Mouse (Mus musculus): Measurements from ENCODE around the gene Zfp663. TPM values are rescaled to one million over a fixed set of nuclear protein-coding genes. Genes with fewer than 3 reads are reported as not detected.

Gene Zfp663
- polyA plus RNA-seq, 1 experiment from 2014 or later = 0.69 TPM

DNA sequence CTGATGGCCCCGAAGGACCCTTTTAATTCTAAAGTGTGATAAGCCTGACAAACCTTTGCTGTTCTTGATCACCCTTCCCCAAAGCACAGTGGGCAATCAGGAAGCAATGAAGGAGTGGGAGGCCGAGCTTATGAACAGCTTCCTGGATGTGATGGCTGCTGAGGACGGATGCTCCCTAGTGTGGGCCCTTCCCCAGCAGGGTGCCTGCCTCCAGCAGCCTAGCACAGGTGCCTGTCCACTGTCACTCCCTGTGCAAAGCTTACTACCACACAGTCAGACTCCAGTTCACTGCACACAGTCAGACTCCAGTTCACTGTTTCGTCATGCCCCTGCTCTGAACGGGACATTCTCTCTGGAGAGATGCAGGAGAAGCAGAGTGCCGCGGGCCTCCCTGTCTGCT, 56.1 kb downstream of the Zfp663 start:
- H3K36me3 ChIP-seq (ENCODE audit: control insufficient read depth, insufficient read depth, low read length) = peaks cover 16% of the 10 kb centered on the region
- ATAC-seq (replicated peaks; ENCODE audit: insufficient number of reproducible peaks, low FRiP score, low TSS enrichment) = no peak
- peaks cover 13% of the 10 kb centered on the region for H3K4me1 ChIP-seq (ENCODE audit: control insufficient read depth, insufficient read depth, low read length)
- no peak overlapping the region for H3K4me3 ChIP-seq (ENCODE audit: low read depth, low read length)
- 67% methylated on average over 7 of the region's 7 CpGs for WGBS (ENCODE audit: insufficient replicate concordance)
- H3K9me3 ChIP-seq (replicated peaks; ENCODE audit: control insufficient read depth, low read length) = no peaks in the 10 kb centered on the region
- no peak overlapping the region for H3K27ac ChIP-seq (ENCODE audit: low read depth, low read length)
- H3K4me2 ChIP-seq = no peak overlapping the region
- H3K9ac ChIP-seq (ENCODE audit: low read depth, low read length) = no peak overlapping the region
- no peaks in the 10 kb centered on the region for H3K27me3 ChIP-seq (ENCODE audit: control insufficient read depth, insufficient read depth, low read length)

GRCm38 (mm10) chr2:165311577-165311976, 57.0 kb downstream of the Zfp663 start:
- Histone ChIP-seq H3K36me3 (ENCODE audit: control insufficient read depth, insufficient read depth, low read length) (peaks cover 16% of the 10 kb centered on the region), H3K4me1 (ENCODE audit: control insufficient read depth, insufficient read depth, low read length) (peaks cover 5% of the 10 kb centered on the region), H3K4me2 (no peak overlapping the region), H3K4me3 (ENCODE audit: low read depth, low read length) (no peak overlapping the region), H3K27me3 (ENCODE audit: control insufficient read depth, insufficient read depth, low read length) (no peaks in the 10 kb centered on the region), H3K9me3 (replicated peaks; ENCODE audit: control insufficient read depth, low read length) (no peaks in the 10 kb centered on the region), H3K9ac (ENCODE audit: low read depth, low read length) (no peak overlapping the region), H3K27ac (ENCODE audit: low read depth, low read length) (no peak overlapping the region)
- no peak for ATAC-seq (replicated peaks; ENCODE audit: insufficient number of reproducible peaks, low FRiP score, low TSS enrichment)
- 90% methylated on average over 12 of the region's 12 CpGs for WGBS (ENCODE audit: insufficient replicate concordance)

DNA sequence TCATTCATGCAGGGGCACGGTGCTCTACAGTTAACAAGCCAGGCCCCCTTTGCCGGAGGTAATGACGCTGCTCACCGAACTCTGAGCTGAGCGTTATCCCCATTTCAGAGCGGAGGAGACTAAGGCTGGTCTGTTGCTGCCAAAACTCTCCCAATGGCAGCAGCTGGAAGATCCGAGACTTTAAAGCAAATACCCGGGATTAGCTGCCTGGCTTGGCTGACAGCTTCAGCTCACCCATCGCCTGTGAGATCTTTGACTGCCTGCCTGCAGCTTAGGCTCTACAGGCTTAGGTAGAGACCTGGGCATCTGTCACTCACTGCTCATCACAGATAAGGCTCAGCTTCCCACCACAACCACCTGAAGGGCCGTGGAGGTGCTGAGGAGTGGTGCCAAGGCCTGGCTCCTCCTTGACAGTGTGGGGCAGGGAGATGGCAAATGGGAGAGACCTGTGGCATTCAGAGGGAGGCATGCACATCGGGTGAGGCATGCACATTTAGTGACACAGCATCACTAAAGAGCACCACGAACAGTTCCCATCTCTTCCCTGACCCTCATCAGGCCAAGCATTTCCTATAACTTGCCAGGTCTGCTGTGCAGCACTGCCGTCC, 57.6 kb downstream of the Zfp663 start:
- no peak overlapping the region for H3K4me2 ChIP-seq
- H3K9ac ChIP-seq (ENCODE audit: low read depth, low read length) = no peak overlapping the region
- H3K9me3 ChIP-seq (replicated peaks; ENCODE audit: control insufficient read depth, low read length) = no peaks in the 10 kb centered on the region
- H3K36me3 ChIP-seq (ENCODE audit: control insufficient read depth, insufficient read depth, low read length) = peaks cover 16% of the 10 kb centered on the region
- no peak overlapping the region for H3K27ac ChIP-seq (ENCODE audit: low read depth, low read length)
- no peaks in the 10 kb centered on the region for H3K4me1 ChIP-seq (ENCODE audit: control insufficient read depth, insufficient read depth, low read length)
- 70% methylated on average over 13 of the region's 13 CpGs for WGBS (ENCODE audit: insufficient replicate concordance)
- H3K27me3 ChIP-seq (ENCODE audit: control insufficient read depth, insufficient read depth, low read length) = no peaks in the 10 kb centered on the region
- H3K4me3 ChIP-seq (ENCODE audit: low read depth, low read length) = no peak overlapping the region
- ATAC-seq (replicated peaks; ENCODE audit: insufficient number of reproducible peaks, low FRiP score, low TSS enrichment) = no peak

DNA sequence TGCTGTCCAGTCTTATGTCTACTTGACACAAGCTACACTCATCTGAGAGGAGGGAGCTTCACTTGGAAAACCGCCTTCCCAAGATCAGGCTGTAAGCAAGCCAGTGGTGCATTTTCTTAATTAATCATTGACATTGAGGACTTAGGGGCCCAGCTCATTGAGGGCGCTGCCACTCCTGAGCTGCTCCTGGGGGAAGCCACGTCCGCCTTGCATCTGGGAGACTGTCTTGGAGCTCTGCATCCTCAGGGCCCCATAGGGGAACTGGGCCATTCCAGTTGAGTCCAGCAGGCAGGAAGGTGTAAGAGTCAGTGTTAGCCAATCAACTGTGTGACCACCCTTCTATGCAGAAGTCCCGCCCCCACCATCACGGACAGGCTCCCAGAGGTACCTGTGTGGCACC, 60.7 kb downstream of the Zfp663 start:
- Histone ChIP-seq H3K9me3 (replicated peaks; ENCODE audit: control insufficient read depth, low read length) (no peaks in the 10 kb centered on the region), H3K4me3 (ENCODE audit: low read depth, low read length) (no peak overlapping the region), H3K4me2 (no peak overlapping the region), H3K9ac (ENCODE audit: low read depth, low read length) (no peak overlapping the region), H3K27me3 (ENCODE audit: control insufficient read depth, insufficient read depth, low read length) (no peaks in the 10 kb centered on the region), H3K4me1 (ENCODE audit: control insufficient read depth, insufficient read depth, low read length) (no peaks in the 10 kb centered on the region), H3K36me3 (ENCODE audit: control insufficient read depth, insufficient read depth, low read length) (peaks cover 19% of the 10 kb centered on the region), H3K27ac (ENCODE audit: low read depth, low read length) (no peak overlapping the region)
- ATAC-seq (replicated peaks; ENCODE audit: insufficient number of reproducible peaks, low FRiP score, low TSS enrichment) = no peak
- 90% methylated on average over 6 of the region's 6 CpGs for WGBS (ENCODE audit: insufficient replicate concordance)

DNA sequence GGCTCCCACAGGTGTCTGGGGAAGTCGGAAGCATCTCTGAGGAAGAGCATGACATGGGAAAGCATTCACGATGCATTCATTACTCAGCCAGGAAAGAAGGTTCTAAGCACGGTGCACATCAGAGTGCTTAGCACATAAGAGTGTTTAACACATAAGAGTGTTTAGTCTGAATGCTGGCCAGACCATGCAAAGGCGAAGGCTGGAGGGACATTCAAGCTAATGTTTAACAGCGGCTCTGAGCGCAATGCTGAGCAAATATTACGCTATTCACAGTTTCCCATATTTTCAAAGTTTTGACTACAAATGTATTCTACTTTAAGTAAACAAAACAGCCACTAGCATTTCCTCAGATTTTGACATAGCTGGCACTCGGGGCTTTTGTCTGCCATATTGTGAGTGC, 63.1 kb downstream of the Zfp663 start:
- Histone ChIP-seq H3K36me3 (ENCODE audit: control insufficient read depth, insufficient read depth, low read length) (peaks cover 16% of the 10 kb centered on the region), H3K27ac (ENCODE audit: low read depth, low read length) (no peak overlapping the region), H3K4me1 (ENCODE audit: control insufficient read depth, insufficient read depth, low read length) (no peaks in the 10 kb centered on the region), H3K4me3 (ENCODE audit: low read depth, low read length) (no peak overlapping the region), H3K9ac (ENCODE audit: low read depth, low read length) (no peak overlapping the region), H3K9me3 (replicated peaks; ENCODE audit: control insufficient read depth, low read length) (no peaks in the 10 kb centered on the region), H3K27me3 (ENCODE audit: control insufficient read depth, insufficient read depth, low read length) (no peaks in the 10 kb centered on the region), H3K4me2 (no peak overlapping the region)
- WGBS (ENCODE audit: insufficient replicate concordance) = 84% methylated on average over 8 of the region's 8 CpGs
- ATAC-seq (replicated peaks; ENCODE audit: insufficient number of reproducible peaks, low FRiP score, low TSS enrichment) = no peak

GRCm38 (mm10) chr2:165304819-165305218, 63.7 kb downstream of the Zfp663 start:
- no peaks in the 10 kb centered on the region for H3K27me3 ChIP-seq (ENCODE audit: control insufficient read depth, insufficient read depth, low read length)
- 80% methylated on average over 19 of the region's 19 CpGs for WGBS (ENCODE audit: insufficient replicate concordance)
- H3K4me2 ChIP-seq = no peak overlapping the region
- H3K9ac ChIP-seq (ENCODE audit: low read depth, low read length) = no peak overlapping the region
- peaks cover 16% of the 10 kb centered on the region for H3K36me3 ChIP-seq (ENCODE audit: control insufficient read depth, insufficient read depth, low read length)
- no peaks in the 10 kb centered on the region for H3K9me3 ChIP-seq (replicated peaks; ENCODE audit: control insufficient read depth, low read length)
- no peak overlapping the region for H3K27ac ChIP-seq (ENCODE audit: low read depth, low read length)
- ATAC-seq (replicated peaks; ENCODE audit: insufficient number of reproducible peaks, low FRiP score, low TSS enrichment) = no peak
- no peak overlapping the region for H3K4me3 ChIP-seq (ENCODE audit: low read depth, low read length)
- H3K4me1 ChIP-seq (ENCODE audit: control insufficient read depth, insufficient read depth, low read length) = no peaks in the 10 kb centered on the region

DNA sequence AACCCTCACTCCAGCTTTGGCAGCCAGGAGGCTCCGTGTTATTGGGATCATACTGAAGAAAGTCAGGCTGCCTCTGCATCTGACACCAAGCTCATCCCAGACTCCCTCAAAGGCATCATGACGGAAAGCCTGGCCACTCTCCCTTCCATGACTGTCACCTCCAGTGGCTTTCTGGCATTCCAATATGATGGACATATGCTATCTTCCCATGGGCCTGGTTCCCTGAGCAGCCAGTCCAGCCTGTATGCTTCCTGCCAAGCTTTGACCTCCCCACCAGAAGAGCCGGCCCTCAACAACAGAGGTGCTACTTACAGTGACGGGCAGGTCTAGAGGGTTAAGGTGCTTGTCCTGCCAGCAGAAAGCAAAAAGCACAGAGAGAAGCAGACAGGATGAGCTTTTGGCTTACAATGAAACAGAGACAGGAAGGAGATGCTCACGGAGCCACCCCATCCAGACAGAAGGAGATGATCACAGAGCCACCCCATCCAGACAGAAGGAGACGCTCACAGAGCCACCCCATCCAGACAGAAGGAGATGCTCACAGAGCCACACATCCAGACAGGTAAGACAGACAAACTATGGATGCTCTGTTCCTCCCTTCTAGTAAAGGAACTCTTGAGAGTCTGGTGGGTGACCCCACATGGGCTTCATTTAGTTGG, 65.0 kb downstream of the Zfp663 start:
- H3K27ac ChIP-seq (ENCODE audit: low read depth, low read length) = no peak overlapping the region
- no peaks in the 10 kb centered on the region for H3K4me1 ChIP-seq (ENCODE audit: control insufficient read depth, insufficient read depth, low read length)
- H3K9me3 ChIP-seq (replicated peaks; ENCODE audit: control insufficient read depth, low read length) = no peaks in the 10 kb centered on the region
- 86% methylated on average over 6 of the region's 6 CpGs for WGBS (ENCODE audit: insufficient replicate concordance)
- H3K36me3 ChIP-seq (ENCODE audit: control insufficient read depth, insufficient read depth, low read length) = peaks cover 16% of the 10 kb centered on the region
- no peaks in the 10 kb centered on the region for H3K27me3 ChIP-seq (ENCODE audit: control insufficient read depth, insufficient read depth, low read length)
- no peak overlapping the region for H3K9ac ChIP-seq (ENCODE audit: low read depth, low read length)
- ATAC-seq (replicated peaks; ENCODE audit: insufficient number of reproducible peaks, low FRiP score, low TSS enrichment) = no peak
- no peak overlapping the region for H3K4me2 ChIP-seq
- no peak overlapping the region for H3K4me3 ChIP-seq (ENCODE audit: low read depth, low read length)

DNA sequence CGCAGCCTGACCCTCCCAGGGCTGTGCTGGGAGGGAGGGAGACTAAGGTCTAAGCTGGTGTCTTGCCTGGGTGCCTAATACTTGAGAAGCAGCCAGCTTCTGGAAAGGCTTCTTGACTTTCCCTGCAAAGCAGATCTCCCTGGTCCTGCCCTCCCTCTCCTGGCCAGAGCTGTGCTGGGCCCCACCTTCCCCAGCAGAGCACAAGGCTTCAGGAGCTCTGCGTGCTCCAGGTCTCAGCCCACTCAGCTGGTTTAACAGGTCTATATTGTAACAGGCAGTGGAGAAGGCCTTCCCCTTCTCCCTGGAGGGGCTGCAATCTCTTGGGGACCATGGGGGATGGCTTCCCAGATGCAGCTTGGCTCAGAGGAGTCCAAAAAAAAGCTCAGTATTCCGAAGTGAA, 67.1 kb downstream of the Zfp663 start:
- no peaks in the 10 kb centered on the region for H3K4me1 ChIP-seq (ENCODE audit: control insufficient read depth, insufficient read depth, low read length)
- no peak overlapping the region for H3K4me3 ChIP-seq (ENCODE audit: low read depth, low read length)
- WGBS (ENCODE audit: insufficient replicate concordance) = 68% methylated on average over 3 of the region's 3 CpGs
- no peak overlapping the region for H3K4me2 ChIP-seq
- no peak for ATAC-seq (replicated peaks; ENCODE audit: insufficient number of reproducible peaks, low FRiP score, low TSS enrichment)
- H3K27ac ChIP-seq (ENCODE audit: low read depth, low read length) = no peak overlapping the region
- peaks cover 26% of the 10 kb centered on the region for H3K36me3 ChIP-seq (ENCODE audit: control insufficient read depth, insufficient read depth, low read length)
- H3K9ac ChIP-seq (ENCODE audit: low read depth, low read length) = no peak overlapping the region
- H3K27me3 ChIP-seq (ENCODE audit: control insufficient read depth, insufficient read depth, low read length) = no peaks in the 10 kb centered on the region
- no peaks in the 10 kb centered on the region for H3K9me3 ChIP-seq (replicated peaks; ENCODE audit: control insufficient read depth, low read length)

All from heart, embryonic 11.5 days (tissue).